Mouse (Mus musculus) myocyte (in vitro differentiated cells): Measurements from ENCODE around the gene Zc3h7b. TPM values are rescaled to one million over a fixed set of nuclear protein-coding genes. Genes with fewer than 3 reads are reported as not detected.

Experiments
- H3K27me3 ChIP-seq: one replicate; pipeline ENCODE4 v1.6.1; 2011; ENCODE audit not compliant: control insufficient read depth, insufficient read depth, insufficient read length
- H3K36me3 ChIP-seq: one replicate; pipeline ENCODE4 v1.6.1; 2011; ENCODE audit not compliant: control insufficient read depth, insufficient read depth
- H3K4me2 ChIP-seq: one replicate; pipeline ENCODE4 v1.6.1; 2011; ENCODE audit warnings: low read depth, control low read depth
- H3K4me3 ChIP-seq: one replicate; pipeline ENCODE4 v1.5.1; 2011; ENCODE audit warnings: mild to moderate bottlenecking, control low read depth, moderate library complexity
- H3K79me2 ChIP-seq: one replicate; pipeline ENCODE4 v1.6.1; 2011; ENCODE audit not compliant: control insufficient read depth, insufficient read depth
- H3ac ChIP-seq: one replicate; pipeline ENCODE4 v1.6.1; 2011; ENCODE audit not compliant: control insufficient read depth, insufficient read length
- CEBPB ChIP-seq: IDR thresholded peaks from 2 replicates; pipeline ENCODE4 v1.6.1; 2011; ENCODE audit warnings: mild to moderate bottlenecking, moderate library complexity; ENCODE audit not compliant: poor library complexity, insufficient read depth, severe bottlenecking
- E2F4 ChIP-seq: IDR thresholded peaks from one replicate; pipeline ENCODE4 v1.6.1; 2011; ENCODE audit warnings: mild to moderate bottlenecking, control low read depth, moderate library complexity; ENCODE audit not compliant: insufficient read depth
- MAX ChIP-seq: IDR thresholded peaks from one replicate; pipeline ENCODE4 v1.6.1; 2011; ENCODE audit warnings: low read depth, mild to moderate bottlenecking, control low read depth
- MYOD1 ChIP-seq, 3 experiments: IDR thresholded peaks; one replicate each; pipeline ENCODE4 v1.6.1; 2011; ENCODE audit warnings: control low read depth in 2 of 3, low read depth in 2 of 3, mild to moderate bottlenecking in 2 of 3, moderate library complexity in 1 of 3; ENCODE audit not compliant: insufficient read length in 2 of 3, control insufficient read depth in 1 of 3
- MYOG ChIP-seq, 3 experiments: IDR thresholded peaks; one replicate each; pipeline ENCODE4 v1.6.1; 2011; ENCODE audit warnings: control low read depth in 2 of 3, low read depth in 2 of 3, mild to moderate bottlenecking in 2 of 3; ENCODE audit not compliant: insufficient read length in 2 of 3, control insufficient read depth in 1 of 3, insufficient read depth in 1 of 3
- POLR2A ChIP-seq: IDR thresholded peaks from one replicate; pipeline ENCODE4 v1.6.1; 2011; ENCODE audit warnings: low read depth, mild to moderate bottlenecking, control low read depth, moderate library complexity; ENCODE audit not compliant: insufficient read length
- POLR2AphosphoS2 ChIP-seq: IDR thresholded peaks from one replicate; pipeline ENCODE4 v1.6.1; 2011; ENCODE audit warnings: low read depth, control low read depth; ENCODE audit not compliant: insufficient read length
- REST ChIP-seq: IDR thresholded peaks from one replicate; pipeline ENCODE4 v1.6.1; 2011; ENCODE audit warnings: mild to moderate bottlenecking, control low read depth, moderate library complexity; ENCODE audit not compliant: insufficient read depth, insufficient read length
- SRF ChIP-seq: IDR thresholded peaks from one replicate; pipeline ENCODE4 v1.6.1; 2011; ENCODE audit warnings: low read depth; ENCODE audit not compliant: control insufficient read depth, insufficient read length
- TCF12 ChIP-seq: IDR thresholded peaks from one replicate; pipeline ENCODE4 v1.6.1; 2011; ENCODE audit warnings: mild to moderate bottlenecking, control low read depth; ENCODE audit not compliant: poor library complexity, insufficient read depth, severe bottlenecking
- TCF3 ChIP-seq: IDR thresholded peaks from one replicate; pipeline ENCODE4 v1.6.1; 2011; ENCODE audit warnings: low read depth, control low read depth; ENCODE audit not compliant: insufficient read length
- USF1 ChIP-seq: IDR thresholded peaks from one replicate; pipeline ENCODE4 v1.6.1; 2011; ENCODE audit warnings: low read depth, mild to moderate bottlenecking, control low read depth, moderate library complexity
- polyA plus RNA-seq: library from polyadenylated mRNA; unstranded; fragments of >200 nt; fragmentation: generic; extraction: Trizol; gene quantifications from one replicate; pipeline ENCODE4 v1.2.1, GENCODE M21; 2012; ENCODE audit warnings: missing spikeins

The Zc3h7b gene
- polyA plus RNA-seq, 1 experiment = 45.9 TPM

GRCm38 (mm10) chr15:81830530-81830929 is 85.7 kb downstream of the Zc3h7b start:
- no peak overlapping the region for H3K4me2 ChIP-seq
- peaks cover 6% of the 10 kb centered on the region for H3K36me3 ChIP-seq
- H3ac ChIP-seq = no peak overlapping the region
- no peaks in the 10 kb centered on the region for H3K79me2 ChIP-seq
- no peak for TF ChIP-seq E2F4
- TF ChIP-seq SRF = no peak
- TF ChIP-seq REST = no peak
- TF ChIP-seq CEBPB = no peak
- no peak for TF ChIP-seq POLR2AphosphoS2
- TF ChIP-seq MYOD1 (IDR thresholded peaks at IDR 0.05; ENCODE audit: control insufficient read depth in 1 of 3, insufficient read length in 2 of 3, low read depth in 2 of 3) = no peak
- TF ChIP-seq MYOG (IDR thresholded peaks at IDR 0.05; ENCODE audit: control insufficient read depth in 1 of 3, insufficient read depth in 1 of 3, insufficient read length in 2 of 3, low read depth in 2 of 3) = no peak
- no peak for TF ChIP-seq MAX
- no peak for TF ChIP-seq USF1
- TF ChIP-seq TCF12 = no peak
- no peak for TF ChIP-seq POLR2A
- TF ChIP-seq TCF3 = no peak
- H3K4me3 ChIP-seq = no peak overlapping the region
- H3K27me3 ChIP-seq = no peaks in the 10 kb centered on the region

GRCm38 (mm10) chr15:81831136-81831825 is 86.4 kb downstream of the Zc3h7b start:
- TF ChIP-seq TCF12 (peak; percentile 87), TCF3 (peak; percentile 82), POLR2AphosphoS2 (no peak), MYOG (IDR thresholded peaks at IDR 0.05; ENCODE audit: control insufficient read depth in 1 of 3, insufficient read depth in 1 of 3, insufficient read length in 2 of 3, low read depth in 2 of 3) (peak; percentile 97 to 99 (median 98)), E2F4 (no peak), MYOD1 (IDR thresholded peaks at IDR 0.05; ENCODE audit: control insufficient read depth in 1 of 3, insufficient read length in 2 of 3, low read depth in 2 of 3) (peak; percentile 93 to 97 (median 97))
- no peaks in the 10 kb centered on the region for H3K79me2 ChIP-seq
- peaks cover 4% of the 10 kb centered on the region for H3K36me3 ChIP-seq
- H3K4me2 ChIP-seq = peak overlapping the region; percentile 45
- no peaks in the 10 kb centered on the region for H3K27me3 ChIP-seq
- H3ac ChIP-seq = no peak overlapping the region
- no peak overlapping the region for H3K4me3 ChIP-seq

GRCm38 (mm10) chr15:81832219-81832618 is 87.4 kb downstream of the Zc3h7b start:
- H3K4me3 ChIP-seq = no peak overlapping the region
- H3K36me3 ChIP-seq = peaks cover under 1% of the 10 kb centered on the region
- H3K79me2 ChIP-seq = no peaks in the 10 kb centered on the region
- no peaks in the 10 kb centered on the region for H3K27me3 ChIP-seq
- TF ChIP-seq MYOG (IDR thresholded peaks at IDR 0.05; ENCODE audit: control insufficient read depth in 1 of 3, insufficient read depth in 1 of 3, insufficient read length in 2 of 3, low read depth in 2 of 3) (no peak), POLR2A (no peak), MYOD1 (IDR thresholded peaks at IDR 0.05; ENCODE audit: control insufficient read depth in 1 of 3, insufficient read length in 2 of 3, low read depth in 2 of 3) (no peak), REST (no peak), USF1 (no peak), POLR2AphosphoS2 (no peak), SRF (no peak), TCF3 (no peak)
- H3K4me2 ChIP-seq = no peak overlapping the region
- no peak overlapping the region for H3ac ChIP-seq

- Histone ChIP-seq H3ac (no peak overlapping the region), H3K27me3 (no peaks in the 10 kb centered on the region), H3K79me2 (no peaks in the 10 kb centered on the region), H3K4me3 (no peak overlapping the region), H3K4me2 (no peak overlapping the region), H3K36me3 (no peaks in the 10 kb centered on the region)
- TF ChIP-seq CEBPB = no peak
- no peak for TF ChIP-seq TCF12
- no peak for TF ChIP-seq POLR2A
- TF ChIP-seq USF1 = no peak
- TF ChIP-seq REST = no peak
- TF ChIP-seq E2F4 = no peak
- no peak for TF ChIP-seq MYOD1 (IDR thresholded peaks at IDR 0.05; ENCODE audit: control insufficient read depth in 1 of 3, insufficient read length in 2 of 3, low read depth in 2 of 3)
- no peak for TF ChIP-seq TCF3
- no peak for TF ChIP-seq MAX
- TF ChIP-seq POLR2AphosphoS2 = no peak
- TF ChIP-seq SRF = no peak
- TF ChIP-seq MYOG (IDR thresholded peaks at IDR 0.05; ENCODE audit: control insufficient read depth in 1 of 3, insufficient read depth in 1 of 3, insufficient read length in 2 of 3, low read depth in 2 of 3) = no peak
These were observed 88.6 kb downstream of the Zc3h7b start for GRCm38 (mm10) chr15:81833481-81833880.
